Mouse (Mus musculus) MEL (cell line): ENCODE results near the gene Gm8909.
"Not testable (repeated sequence)": the region's sequence is repeated elsewhere in the genome, so short reads cannot be mapped to it uniquely, and the experiment has no call there.

Experiments used
- CTCF ChIP-seq, 3 experiments: IDR thresholded peaks in 2 of 3; conservative IDR thresholded peaks in 1 of 3; 2 replicates each; pipeline ENCODE4 v1.5.1; 2011 to 2012; ENCODE audit warnings: low read length in 3 of 3, low read depth in 2 of 3, mild to moderate bottlenecking in 2 of 3, improper control_type of control experiment in 1 of 3, inconsistent platforms in 1 of 3, mixed read lengths in 1 of 3, moderate library complexity in 1 of 3; ENCODE audit not compliant: control insufficient read depth in 1 of 3, insufficient read depth in 1 of 3, poor library complexity in 1 of 3, severe bottlenecking in 1 of 3
- ELF1 ChIP-seq: IDR thresholded peaks from 2 replicates; pipeline ENCODE4 v1.6.1; 2014; ENCODE audit warnings: low read depth, mild to moderate bottlenecking, inconsistent platforms, low read length, improper control_type of control experiment, moderate library complexity
- POLR2A ChIP-seq, 2 experiments: IDR thresholded peaks; 2 replicates each; pipeline ENCODE4 v1.6.1; 2011 to 2012; ENCODE audit warnings: low read length in 2 of 2, mild to moderate bottlenecking in 2 of 2, control low read depth in 1 of 2, improper control_type of control experiment in 1 of 2, low read depth in 1 of 2, moderate library complexity in 1 of 2; ENCODE audit not compliant: control insufficient read depth in 1 of 2, insufficient read depth in 1 of 2, poor library complexity in 1 of 2
- TBP ChIP-seq: IDR thresholded peaks from 2 replicates; pipeline ENCODE4 v1.8.0; 2011; ENCODE audit warnings: low read depth, low read length, improper control_type of control experiment
- ZC3H11A ChIP-seq: IDR thresholded peaks from 2 replicates; pipeline ENCODE4 v1.6.1; 2012; ENCODE audit warnings: low read depth, mild to moderate bottlenecking, inconsistent platforms, low read length, improper control_type of control experiment

- TF ChIP-seq CTCF (IDR thresholded peaks at IDR 0.05 in 2 of 3, conservative IDR thresholded peaks at IDR 0.05 in 1 of 3; ENCODE audit: control insufficient read depth in 1 of 3, insufficient read depth in 1 of 3, low read depth in 2 of 3, low read length in 3 of 3, poor library complexity in 1 of 3, severe bottlenecking in 1 of 3); ELF1; TBP; ZC3H11A; POLR2A (IDR thresholded peaks at IDR 0.05; ENCODE audit: control insufficient read depth in 1 of 2, insufficient read depth in 1 of 2, low read depth in 1 of 2, low read length in 2 of 2, poor library complexity in 1 of 2): not testable (repeated sequence)
Measured at GRCm38 (mm10) chr17:36179446-36179845, 11.1 kb upstream of the Gm8909 start.
